Mouse (Mus musculus) T-helper 1 cell (primary cell): Measurements from ENCODE around the gene Gm49510.
"Not testable (repeated sequence)": the region's sequence is repeated elsewhere in the genome, so short reads cannot be mapped to it uniquely, and the experiment has no call there.

ENCODE experiments used
- in situ Hi-C: fragments of 300-600 bp; cut with MboI, MseI; formaldehyde crosslinking; loops from one replicate; pipeline ENCODE4 v1.15.1; 2025; ENCODE audit warnings: high pct_unique_total_duplicates

Gm49510 gene

DNA sequence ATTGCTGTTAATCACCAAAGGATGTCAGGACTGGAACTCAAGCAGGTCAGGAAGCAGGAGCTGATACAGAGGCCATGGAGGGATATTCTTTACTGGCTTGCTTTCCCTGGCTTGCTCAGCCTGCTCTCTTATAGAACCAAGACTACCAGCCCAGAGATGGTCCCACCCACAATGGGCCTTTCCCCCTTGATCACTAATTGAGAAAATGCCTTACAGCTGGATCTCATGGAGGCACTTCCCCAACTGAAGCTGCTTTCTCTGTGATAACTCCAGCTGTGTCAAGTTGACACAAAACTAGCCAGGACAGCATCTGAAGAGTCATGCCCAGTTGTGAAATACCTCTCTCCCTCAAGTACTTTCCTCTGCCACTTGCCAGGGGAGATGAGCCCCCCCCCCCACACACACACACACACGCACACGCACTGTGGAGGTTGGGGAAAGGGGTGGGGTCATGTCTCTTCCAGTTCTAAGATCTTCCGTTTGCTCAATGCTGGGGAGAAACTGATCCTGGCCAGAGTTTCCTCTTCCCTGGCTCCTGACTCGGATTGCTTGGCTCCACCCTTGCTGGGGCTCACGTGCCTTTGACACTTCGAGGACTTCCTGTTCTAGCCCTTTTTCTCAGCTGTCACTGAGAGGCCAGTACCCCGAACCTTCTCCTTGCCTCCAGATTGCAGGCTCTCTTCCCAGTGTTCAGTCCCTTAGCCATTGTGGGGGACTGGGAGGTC is 20.5 kb upstream of the Gm49510 start:
- in situ Hi-C loops: not testable (repeated sequence)

DNA sequence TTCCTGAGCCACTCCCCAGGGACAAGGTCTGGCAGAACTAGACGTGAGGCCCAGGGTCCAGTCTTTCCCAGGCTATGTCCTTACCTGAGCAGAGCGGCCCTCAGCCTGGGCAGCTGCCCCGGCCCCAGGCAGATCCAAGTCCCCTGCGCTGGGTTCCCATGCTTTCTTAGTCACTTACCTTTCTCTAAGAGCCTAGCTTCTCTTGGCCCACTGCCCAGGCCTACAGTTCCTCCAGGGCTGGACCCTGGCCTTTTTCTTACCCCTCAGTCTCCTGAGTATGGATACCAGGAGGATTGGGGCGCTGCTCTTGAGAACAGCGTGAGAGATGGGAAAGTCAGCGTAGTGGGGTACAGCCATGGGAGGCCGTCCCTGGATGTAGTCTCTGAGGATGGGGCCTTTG is 19.0 kb upstream of the Gm49510 start:
- in situ Hi-C loops: no loop called here

DNA sequence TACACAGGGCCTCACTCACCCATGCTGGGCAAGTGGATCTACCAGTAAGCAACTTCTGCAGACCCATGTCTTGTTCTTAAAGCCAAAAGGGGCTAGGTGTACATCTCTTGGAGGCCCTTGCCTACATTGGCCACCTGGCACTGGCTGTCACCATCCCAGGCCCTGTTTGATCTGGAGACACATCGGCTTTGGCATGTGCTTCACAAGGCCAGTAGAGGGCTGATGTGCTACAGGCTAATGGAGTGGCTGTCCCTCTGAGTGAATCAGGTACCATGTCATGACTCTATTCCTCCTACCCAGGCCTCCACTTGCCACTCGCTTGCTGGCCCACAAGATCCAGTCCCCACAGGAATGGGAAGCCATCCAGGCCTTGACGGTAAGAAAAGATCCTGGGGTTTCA is 17.6 kb upstream of the Gm49510 start:
- in situ Hi-C loops: no loop called here

DNA sequence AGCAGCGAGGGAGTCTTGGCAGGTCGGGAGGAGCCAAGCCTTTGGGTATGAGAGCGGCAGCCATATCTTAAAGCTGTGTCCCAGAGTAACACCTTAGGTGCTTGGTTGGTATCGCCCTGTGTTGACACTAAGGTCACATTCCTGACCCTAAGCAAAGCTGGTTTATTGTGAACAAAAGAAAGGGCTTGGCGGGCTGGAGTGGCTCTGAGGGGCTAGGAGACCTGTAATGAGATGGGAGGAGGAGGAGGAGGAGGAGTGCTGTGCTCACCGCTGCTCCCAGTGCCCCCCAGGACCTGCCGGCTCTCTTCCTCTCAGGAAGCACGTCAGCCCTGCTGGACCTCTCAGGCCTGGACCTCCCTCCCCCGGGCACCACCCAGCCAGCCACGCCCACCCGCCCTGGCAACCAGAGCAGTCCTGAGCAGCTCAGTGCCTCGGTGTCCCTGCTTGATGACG is 10.0 kb upstream of the Gm49510 start:
- in situ Hi-C loops: no loop called here

DNA sequence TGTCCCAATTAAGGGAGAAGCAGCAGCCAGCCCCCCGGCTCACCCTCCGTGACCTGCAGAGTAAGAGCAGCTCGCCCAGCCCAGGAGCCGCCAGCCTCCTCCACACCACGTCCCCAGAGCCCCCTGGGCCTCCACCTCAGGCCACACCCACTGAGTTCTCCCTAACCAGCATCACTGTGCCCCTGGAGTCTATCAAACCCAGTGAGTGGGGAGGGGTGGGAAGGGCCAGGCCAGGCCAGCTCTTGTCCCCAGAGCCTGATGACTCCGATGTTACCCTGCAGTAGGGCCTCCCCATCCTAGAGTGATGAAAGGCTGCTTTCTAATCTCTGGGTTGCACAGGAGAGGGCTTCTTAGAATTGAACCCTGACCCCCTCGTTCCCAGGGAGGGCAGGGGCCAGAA is 7.0 kb upstream of the Gm49510 start:
- in situ Hi-C loops: no loop called here

DNA sequence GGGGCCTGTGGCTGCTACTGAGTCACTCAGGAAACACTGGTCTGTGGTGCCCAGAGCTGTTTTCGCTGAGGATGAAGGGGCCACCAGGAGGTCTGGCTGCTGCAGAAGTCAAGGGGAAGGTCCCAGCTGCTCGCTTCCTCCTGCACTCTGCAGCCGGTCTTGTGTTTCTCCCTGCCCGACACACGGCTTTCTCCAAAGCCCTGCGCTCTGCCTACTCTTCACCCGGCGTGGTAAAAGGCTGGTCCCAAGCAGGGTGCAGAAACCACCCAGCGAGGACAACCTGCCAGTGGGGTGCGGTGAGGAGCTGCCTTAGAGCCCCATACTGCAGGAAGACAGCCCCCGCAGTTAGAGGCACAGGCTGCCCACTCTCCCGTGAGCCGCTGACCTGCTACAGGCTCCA is 4.7 kb upstream of the Gm49510 start:
- in situ Hi-C loops: no loop called here

- in situ Hi-C loops: no loop called here
Observed at GRCm38 (mm10) chr15:78895741-78896140, 3.7 kb upstream of the Gm49510 start.

- in situ Hi-C loops: no loop called here
Observed at GRCm38 (mm10) chr15:78896149-78896548, 3.3 kb upstream of the Gm49510 start.

- in situ Hi-C loops: no loop called here
Observed at GRCm38 (mm10) chr15:78897488-78897887, 2.0 kb upstream of the Gm49510 start.

DNA sequence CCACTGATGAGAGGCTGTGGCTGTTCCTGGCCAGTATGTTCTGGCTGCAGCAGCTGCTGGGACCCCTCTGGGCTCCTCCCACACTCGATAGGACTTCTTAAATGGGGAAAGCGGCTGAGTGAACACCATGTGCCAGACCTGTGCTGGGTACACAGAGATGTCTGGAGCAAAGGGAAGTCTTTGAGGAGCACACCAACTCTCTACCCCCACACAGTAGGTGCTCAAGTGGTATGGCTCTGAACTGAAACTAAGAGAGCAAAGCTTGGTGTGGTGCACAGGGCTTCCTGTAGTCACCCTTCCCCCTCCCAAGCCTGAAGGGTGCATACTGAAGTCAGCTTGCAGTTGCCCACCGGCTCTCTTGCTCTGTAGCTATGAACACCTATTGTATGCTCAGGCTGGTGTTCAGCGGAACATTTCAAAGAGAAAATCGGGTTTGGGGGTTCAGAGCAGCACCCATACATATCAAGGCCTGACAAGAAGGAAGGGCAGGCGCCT is 913 bp upstream of the Gm49510 start:
- in situ Hi-C loops: no loop called here

DNA sequence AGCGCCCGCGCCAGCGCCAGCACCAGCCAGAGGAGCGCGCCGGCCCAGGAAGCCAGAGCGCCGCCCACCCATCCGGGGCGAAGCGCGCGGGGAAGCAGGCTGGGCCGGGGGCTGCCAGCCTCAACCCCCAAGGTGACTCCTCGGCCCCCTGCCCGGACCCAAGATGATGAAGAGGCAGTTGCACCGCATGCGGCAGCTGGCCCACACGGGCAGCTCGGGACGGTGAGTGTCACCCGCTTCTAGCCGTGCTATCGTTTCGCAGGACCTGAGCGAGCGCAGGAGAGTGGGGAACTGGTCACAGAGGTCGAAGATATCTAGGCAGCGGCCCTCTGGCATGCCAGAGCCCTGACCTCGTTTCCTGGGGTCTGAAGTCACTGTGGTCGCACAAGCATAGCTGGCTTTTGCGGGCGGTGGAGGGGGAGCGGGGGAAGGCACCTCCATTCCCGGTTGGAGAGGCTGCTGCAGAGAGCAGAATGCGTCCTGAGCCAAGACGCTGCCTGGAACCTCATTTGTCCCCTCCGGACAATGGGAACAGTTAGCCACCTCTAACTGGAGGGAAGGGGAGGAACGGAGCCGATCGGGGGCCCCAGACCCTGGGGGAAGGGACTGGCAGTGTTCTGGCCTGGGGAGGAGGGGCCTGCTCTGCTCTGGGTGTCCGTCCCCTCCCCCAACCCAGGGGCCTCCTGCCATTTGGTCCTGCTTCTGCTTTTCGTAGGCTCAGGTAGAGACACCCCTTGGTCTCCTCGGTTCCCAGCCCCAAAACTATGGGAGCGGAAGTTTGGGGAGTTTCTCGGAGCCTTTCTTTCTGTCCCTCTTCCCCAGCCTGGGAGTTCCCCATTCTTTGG is 495 bp downstream of the Gm49510 start, which contains the start of gene Sh3bp1:
Gene Sh3bp1 (plus strand): TSS at position 29 of the 845 bp plus-strand sequence.
- in situ Hi-C loops: no loop called here

GRCm38 (mm10) chr15:78900585-78901421 is 1.3 kb downstream of the Gm49510 start:
- in situ Hi-C loops: no loop called here

DNA sequence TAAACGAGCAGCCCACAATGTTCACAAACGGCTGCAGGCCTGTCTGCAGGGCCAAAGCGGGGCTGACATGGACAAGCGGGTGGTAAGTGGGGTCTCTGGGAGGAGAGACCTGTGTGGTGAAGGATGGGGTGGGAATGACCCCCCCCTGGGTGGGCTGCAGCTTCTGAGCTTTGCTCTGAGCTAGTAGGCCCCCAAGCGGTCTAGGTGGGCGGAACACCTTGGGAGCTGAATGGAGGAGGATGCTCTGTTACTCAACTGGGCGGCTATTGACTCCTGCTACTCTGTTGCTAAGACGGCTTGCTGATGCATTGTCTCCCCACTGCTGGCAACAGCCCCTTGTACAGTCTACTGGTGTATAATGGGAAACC is 1.9 kb downstream of the Gm49510 start:
- in situ Hi-C loops: no loop called here

DNA sequence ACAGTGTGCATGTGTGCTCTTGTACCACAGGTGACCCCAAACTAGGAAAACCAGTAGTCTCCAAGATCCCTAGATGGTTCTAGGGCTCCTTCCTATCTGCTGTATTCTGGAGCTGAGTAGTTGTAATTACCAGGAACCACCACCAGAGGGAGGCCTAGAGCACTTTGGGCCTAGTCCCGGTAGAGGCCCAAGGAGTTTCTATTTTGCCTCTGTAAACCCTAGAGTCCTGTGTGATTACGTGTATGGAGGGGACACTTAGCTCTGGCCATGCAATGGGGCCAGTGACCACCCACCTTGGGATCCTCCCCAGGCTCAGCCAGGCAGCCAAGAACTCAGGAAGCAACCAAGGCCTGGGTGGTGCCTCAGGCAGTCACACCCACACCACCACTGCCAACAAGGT is 3.8 kb downstream of the Gm49510 start:
- in situ Hi-C loops: no loop called here

DNA sequence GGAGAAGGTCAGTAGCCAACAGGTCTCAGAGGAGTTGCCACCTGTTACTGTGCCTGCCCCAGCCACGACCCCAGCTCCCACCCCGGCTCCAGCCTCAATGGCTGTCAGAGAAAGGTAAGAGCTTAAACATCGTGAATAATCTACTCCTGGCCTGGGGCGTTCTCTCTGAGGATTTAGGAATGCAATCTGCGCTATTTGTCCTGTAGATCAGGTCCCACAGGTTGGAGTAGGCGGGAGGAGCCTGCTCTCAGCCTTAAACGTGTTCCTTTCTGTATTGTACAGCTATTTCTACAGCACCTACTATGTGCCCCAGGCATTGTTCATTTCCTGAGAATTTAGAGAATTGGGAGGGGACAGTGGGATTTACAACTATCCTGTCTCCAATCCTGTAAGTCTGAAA is 8.9 kb downstream of the Gm49510 start:
- in situ Hi-C loops: loop anchor here (5.0 kb wide), 1 partner anchor 779 kb away; the partner anchor contains the start of gene Josd1

GRCm38 (mm10) chr15:78908982-78909381 is 9.5 kb downstream of the Gm49510 start:
- in situ Hi-C loops: loop anchor here (5.0 kb wide), 1 partner anchor 778 kb away; the partner anchor contains the start of gene Josd1

- in situ Hi-C loops: no loop called here
Observed at GRCm38 (mm10) chr15:78912040-78912439, 12.6 kb downstream of the Gm49510 start.

- in situ Hi-C loops: no loop called here
Observed at GRCm38 (mm10) chr15:78913632-78914090, 14.2 kb downstream of the Gm49510 start, which contains the start of gene Pdxp. TSS of gene Pdxp (plus strand) at chr15:78913919.

DNA sequence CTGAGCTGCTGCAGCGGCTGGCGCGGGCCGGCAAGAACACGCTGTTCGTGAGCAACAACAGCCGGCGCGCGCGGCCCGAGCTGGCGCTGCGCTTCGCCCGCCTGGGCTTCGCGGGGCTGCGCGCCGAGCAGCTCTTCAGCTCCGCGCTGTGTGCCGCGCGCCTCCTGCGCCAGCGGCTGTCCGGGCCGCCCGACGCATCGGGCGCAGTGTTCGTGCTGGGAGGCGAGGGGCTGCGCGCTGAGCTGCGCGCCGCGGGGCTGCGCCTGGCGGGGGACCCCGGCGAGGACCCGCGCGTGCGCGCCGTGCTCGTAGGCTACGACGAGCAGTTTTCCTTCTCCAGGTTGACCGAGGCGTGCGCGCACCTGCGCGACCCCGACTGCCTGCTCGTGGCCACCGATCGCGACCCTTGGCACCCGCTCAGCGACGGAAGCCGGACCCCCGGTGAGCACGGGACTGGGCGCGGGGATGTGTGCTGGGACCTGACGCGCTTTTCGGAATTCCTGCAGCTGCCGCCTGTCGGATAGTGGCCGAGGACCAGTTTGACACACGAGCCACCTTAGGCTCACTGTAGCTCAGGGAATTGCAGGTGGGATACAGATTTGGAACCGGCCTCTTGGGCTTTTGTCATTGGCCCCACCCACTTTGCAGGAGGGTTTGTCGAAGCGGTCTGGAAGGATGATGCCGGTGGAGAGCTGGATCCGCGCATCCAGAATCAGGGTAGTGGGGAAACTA is 14.8 kb downstream of the Gm49510 start:
- in situ Hi-C loops: no loop called here

- in situ Hi-C loops: no loop called here
Observed at GRCm38 (mm10) chr15:78914823-78915659, 15.6 kb downstream of the Gm49510 start.
